Mouse (Mus musculus) C2C12 (cell line): ENCODE results near the gene Crebl2.

ENCODE experiments used
- CEBPB ChIP-seq: IDR thresholded peaks from one replicate; pipeline ENCODE4 v1.6.1; 2011; ENCODE audit warnings: low read depth, mild to moderate bottlenecking, control low read depth, moderate library complexity
- CTCF ChIP-seq: IDR thresholded peaks from one replicate; pipeline ENCODE4 v1.5.1; 2011; ENCODE audit not compliant: control insufficient read depth, insufficient read depth, insufficient read length
- FOSL1 ChIP-seq: IDR thresholded peaks from one replicate; pipeline ENCODE4 v1.8.0; 2011; ENCODE audit warnings: mild to moderate bottlenecking, low read length; ENCODE audit not compliant: poor library complexity, insufficient read depth, severe bottlenecking
- MAX ChIP-seq: IDR thresholded peaks from one replicate; pipeline ENCODE4 v1.6.1; 2011; ENCODE audit warnings: mild to moderate bottlenecking, control low read depth
- MYOG ChIP-seq: IDR thresholded peaks from one replicate; pipeline ENCODE4 v1.6.1; 2011; ENCODE audit not compliant: control insufficient read depth, insufficient read length; ENCODE audit errors: extremely low read depth
- USF1 ChIP-seq: IDR thresholded peaks from one replicate; pipeline ENCODE4 v1.6.1; 2011; ENCODE audit warnings: low read depth, mild to moderate bottlenecking, control low read depth, moderate library complexity

DNA sequence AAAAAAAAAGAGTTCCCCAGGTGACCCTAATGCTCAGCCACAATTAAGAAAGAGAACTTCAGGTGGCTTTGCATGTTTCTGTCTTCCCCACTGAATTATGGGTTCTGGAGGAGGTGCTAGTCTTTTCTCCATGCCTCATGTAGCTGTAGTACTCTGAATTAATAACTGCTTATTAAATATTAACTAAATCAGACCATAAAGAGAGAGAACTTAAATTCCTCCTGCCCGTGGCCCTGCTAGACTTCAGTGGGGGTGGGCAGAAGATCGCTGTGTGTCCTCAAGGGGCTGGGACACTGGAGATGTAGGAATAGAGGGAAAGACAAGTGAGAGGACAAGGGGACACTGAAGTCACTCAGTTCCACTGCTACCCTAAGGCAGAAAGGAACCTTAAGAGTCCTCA is 42.3 kb downstream of the Crebl2 start:
- TF ChIP-seq CTCF (no peak), USF1 (no peak), MAX (no peak), MYOG (no peak), CEBPB (no peak), FOSL1 (no peak)
